Mouse (Mus musculus) forebrain, embryonic 14.5 days (tissue): ENCODE measurements around the gene Slbp. TPM values are rescaled to one million over a fixed set of nuclear protein-coding genes. Genes with fewer than 3 reads are reported as not detected.

ENCODE experiments used
- ATAC-seq: fragments of 200-750 bp; cut with Nextera tagmentation; 2 replicates; pipeline ENCODE4 v1.8.0; 2017; ENCODE audit warnings: mild to moderate bottlenecking, moderate library complexity
- DNase-seq: peaks from one replicate; pipeline ENCODE4 v3.0.0-alpha.2; 2015; ENCODE audit warnings: low spot score
- H3K27ac ChIP-seq: fragments of 300-500 bp; sonication (generic); 2 replicates; pipeline ENCODE4 v1.5.1; 2014; ENCODE audit warnings: low read depth, mild to moderate bottlenecking, control low read depth, low read length, moderate library complexity
- H3K27me3 ChIP-seq: fragments of 300-500 bp; sonication (generic); replicated peaks from 2 replicates; pipeline ENCODE4 v1.6.1; 2014; ENCODE audit warnings: low read length, control low read depth, mixed read lengths; ENCODE audit not compliant: control insufficient read depth, insufficient read depth
- H3K36me3 ChIP-seq: fragments of 300-500 bp; sonication (generic); 2 replicates; pipeline ENCODE4 v1.6.1; 2014; ENCODE audit warnings: low read length, control low read depth; ENCODE audit not compliant: control insufficient read depth, insufficient read depth
- H3K4me1 ChIP-seq: fragments of 300-500 bp; sonication (generic); 2 replicates; pipeline ENCODE4 v1.6.1; 2014; ENCODE audit warnings: antibody characterized with exemption, low read length, control low read depth; ENCODE audit not compliant: control insufficient read depth, insufficient read depth
- H3K4me2 ChIP-seq: fragments of 300-500 bp; sonication (generic); 2 replicates; pipeline ENCODE4 v1.6.1; 2014; ENCODE audit warnings: mild to moderate bottlenecking, control low read depth, low read length
- H3K4me3 ChIP-seq: fragments of 300-500 bp; sonication (generic); 2 replicates; pipeline ENCODE4 v1.5.1; 2014; ENCODE audit warnings: low read depth, low read length, control low read depth
- H3K9ac ChIP-seq: fragments of 300-500 bp; sonication (generic); 2 replicates; pipeline ENCODE4 v1.6.1; 2014; ENCODE audit warnings: mild to moderate bottlenecking, low read length, control low read depth, moderate library complexity
- H3K9me3 ChIP-seq: fragments of 300-500 bp; sonication (generic); replicated peaks from 2 replicates; pipeline ENCODE4 v1.6.1; 2016; ENCODE audit warnings: low read length, control low read depth, mixed read lengths; ENCODE audit not compliant: control insufficient read depth
- WGBS: fragments of 180-500 bp; shearing (Covaris S2); extraction: QIAGEN DNeasy Blood & Tissue Kit; methylation state at CpG from one replicate; pipeline ENCODE4 v1.1.7; 2014; 5-methylcytosine and 5-hydroxymethylcytosine counted together
- polyA plus RNA-seq: library from polyadenylated mRNA; unstranded; fragments of >200 nt; fragmentation: Nextera tagmentation; extraction: Ambion mirVana; gene quantifications from 2 replicates; pipeline ENCODE4 v1.2.1, GENCODE M21; 2014

Gene Slbp
- polyA plus RNA-seq, 1 experiment from 2014 or later = 154 TPM

DNA sequence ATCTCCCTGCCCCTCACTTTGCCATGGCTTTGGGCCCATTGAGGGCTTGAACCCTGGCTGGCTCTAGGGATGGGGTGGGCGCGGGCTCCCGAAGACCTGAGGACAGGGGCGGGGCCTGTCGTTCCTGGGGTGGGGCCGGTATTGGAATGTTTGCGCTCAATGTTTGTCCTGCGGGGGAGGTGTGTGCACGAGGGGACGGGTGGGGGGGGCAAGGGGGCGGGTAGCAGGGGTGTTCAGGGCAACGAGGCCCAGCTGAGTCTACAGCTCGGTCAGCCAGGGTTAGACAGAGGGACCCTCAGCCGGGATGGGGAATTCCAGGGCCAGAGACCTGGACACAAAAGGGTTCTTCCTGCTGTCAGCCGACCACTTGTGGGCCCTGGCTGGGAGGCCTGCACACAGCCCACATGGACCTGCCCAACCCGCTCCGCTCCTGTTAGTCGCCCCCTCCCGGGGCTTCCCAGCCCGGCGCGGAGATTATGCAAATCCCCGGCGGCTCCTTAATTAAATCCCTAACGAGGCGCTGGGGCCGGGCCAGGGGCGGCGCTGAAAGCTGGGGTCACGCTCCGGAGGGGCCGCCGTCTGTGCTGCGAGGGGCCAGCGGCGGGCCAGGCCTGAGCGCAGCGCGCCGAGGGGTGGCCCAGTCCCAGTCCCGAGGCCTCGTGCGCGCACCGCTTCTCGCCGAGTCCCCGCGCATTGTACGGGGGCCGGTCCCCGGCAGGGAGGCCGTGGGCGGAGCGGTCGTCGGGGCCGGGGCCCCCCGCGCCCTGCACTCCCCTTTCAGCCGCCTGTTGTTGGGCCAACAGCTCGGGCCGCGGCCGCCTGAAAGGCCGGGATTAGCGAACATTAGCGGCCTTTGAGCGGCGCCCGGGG, 42.7 kb upstream of the Slbp start:
- Histone ChIP-seq H3K9ac (peak overlapping the region; percentile 65), H3K36me3 (no peaks in the 10 kb centered on the region), H3K27ac (peak overlapping the region; percentile 90), H3K4me1 (peaks cover 62% of the 10 kb centered on the region), H3K4me3 (peak overlapping the region; percentile 43), H3K27me3 (no peaks in the 10 kb centered on the region), H3K4me2 (peak overlapping the region; percentile 83), H3K9me3 (no peaks in the 10 kb centered on the region)
- DNase-seq (peak; percentile 91), ATAC-seq (peak; percentile 81)
- WGBS = under 1% methylated on average over 70 of the region's 71 CpGs

DNA sequence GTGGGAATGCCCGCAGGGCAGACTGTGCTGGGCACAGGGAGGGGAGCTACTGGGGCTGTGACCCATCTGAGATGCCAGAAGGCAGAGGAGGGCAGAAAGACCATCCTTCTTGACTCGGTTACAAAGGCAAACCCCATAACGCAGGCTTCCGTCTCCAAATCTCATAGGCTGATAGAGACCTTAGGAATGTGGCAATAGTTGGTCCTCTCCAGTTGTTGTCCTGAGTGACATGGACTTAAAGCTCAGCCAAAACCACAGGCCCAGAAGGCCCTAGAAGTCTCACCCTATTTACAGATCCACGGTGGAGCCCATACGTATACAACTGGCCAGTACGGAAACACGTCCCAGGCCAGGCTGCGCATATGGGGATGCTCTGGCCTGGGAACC, 42.1 kb upstream of the Slbp start:
- WGBS = 28% methylated on average over 9 of the region's 9 CpGs
- Histone ChIP-seq H3K9me3 (no peaks in the 10 kb centered on the region), H3K36me3 (no peaks in the 10 kb centered on the region), H3K9ac (no peak overlapping the region), H3K27me3 (no peaks in the 10 kb centered on the region), H3K4me2 (peak overlapping the region; percentile 83), H3K4me1 (peaks cover 62% of the 10 kb centered on the region), H3K27ac (peak overlapping the region; percentile 90), H3K4me3 (no peak overlapping the region)
- ATAC-seq (no peak), DNase-seq (no peak)

DNA sequence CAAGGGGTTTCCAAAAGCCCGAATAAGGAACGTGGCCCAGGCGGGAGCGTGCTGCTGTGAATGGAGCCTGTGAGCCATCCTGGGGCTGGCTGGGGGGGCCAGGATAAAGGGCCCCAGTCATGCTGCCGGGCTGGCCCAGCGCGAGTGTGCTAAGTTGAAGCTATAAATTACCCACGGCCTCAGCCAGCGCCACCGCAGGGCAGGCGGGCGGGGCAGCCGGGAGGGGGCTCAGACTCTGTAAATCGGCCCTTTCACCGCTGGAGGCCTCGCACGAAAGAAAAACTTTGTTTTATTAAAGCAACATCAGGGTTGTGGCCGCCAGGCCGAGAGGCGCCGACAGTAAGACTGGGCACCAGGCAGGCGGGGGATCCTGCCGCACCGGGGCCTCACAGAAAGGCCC, 40.0 kb upstream of the Slbp start:
- WGBS = 2% methylated on average over 24 of the region's 24 CpGs
- Histone ChIP-seq H3K27ac (peak overlapping the region; percentile 86), H3K4me2 (peak overlapping the region; percentile 9; the same call in 1 of the 2 replicates), H3K4me3 (no peak overlapping the region), H3K9me3 (no peaks in the 10 kb centered on the region), H3K27me3 (no peaks in the 10 kb centered on the region), H3K36me3 (no peaks in the 10 kb centered on the region), H3K4me1 (peaks cover 67% of the 10 kb centered on the region), H3K9ac (peak overlapping the region; percentile 41)
- DNase-seq (peak; percentile 72), ATAC-seq (0 out of 2 replicates have a peak, but pooled peaks have one; percentile 3)

DNA sequence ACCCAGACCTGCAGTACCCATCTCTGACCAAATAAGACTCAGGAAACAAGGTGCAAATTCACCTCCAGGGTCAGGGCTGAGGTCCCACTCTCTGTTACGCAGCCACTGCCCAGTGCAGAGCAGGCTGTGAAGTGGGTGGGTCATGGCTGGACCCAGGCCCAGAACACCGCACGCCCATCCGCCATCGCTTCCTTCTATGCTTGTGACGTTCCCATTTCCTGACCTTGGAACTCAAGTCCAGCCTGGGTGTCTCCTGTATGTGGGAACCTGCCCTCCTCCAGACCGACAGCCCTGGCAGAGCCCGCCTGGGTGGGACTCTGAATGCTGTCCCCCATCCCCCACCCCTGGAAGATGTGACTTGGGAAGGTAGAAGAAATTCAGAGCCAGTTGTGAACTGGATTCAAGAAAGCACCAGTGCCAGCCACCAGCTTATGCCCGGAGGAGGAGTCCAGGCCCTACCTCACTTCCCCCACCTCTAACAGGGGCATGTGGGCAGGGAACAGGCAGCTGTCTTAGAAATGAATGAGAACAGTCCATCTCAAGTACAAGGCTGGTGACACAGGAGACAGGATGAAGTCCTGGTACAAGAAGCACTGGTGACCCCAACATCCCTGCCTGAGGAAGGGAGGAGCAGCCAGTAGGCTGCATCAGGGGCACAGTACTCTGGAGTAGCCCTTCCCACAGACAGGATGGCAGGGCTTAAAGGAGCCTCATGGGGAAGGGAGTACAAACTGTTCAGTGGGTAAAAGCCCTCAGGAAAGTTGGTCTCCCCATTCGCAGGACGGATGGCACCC, 37.7 kb upstream of the Slbp start:
- Histone ChIP-seq H3K4me2 (peak overlapping the region; percentile 28), H3K9me3 (no peaks in the 10 kb centered on the region), H3K4me1 (peaks cover 50% of the 10 kb centered on the region), H3K27ac (peak overlapping the region; percentile 86), H3K9ac (peak overlapping the region; percentile 51), H3K36me3 (no peaks in the 10 kb centered on the region), H3K4me3 (no peak overlapping the region), H3K27me3 (no peaks in the 10 kb centered on the region)
- ATAC-seq = no peak; the same call in 1 of the 2 replicates
- DNase-seq = peak; percentile 39
- 41% methylated on average over 11 of the region's 11 CpGs for WGBS

DNA sequence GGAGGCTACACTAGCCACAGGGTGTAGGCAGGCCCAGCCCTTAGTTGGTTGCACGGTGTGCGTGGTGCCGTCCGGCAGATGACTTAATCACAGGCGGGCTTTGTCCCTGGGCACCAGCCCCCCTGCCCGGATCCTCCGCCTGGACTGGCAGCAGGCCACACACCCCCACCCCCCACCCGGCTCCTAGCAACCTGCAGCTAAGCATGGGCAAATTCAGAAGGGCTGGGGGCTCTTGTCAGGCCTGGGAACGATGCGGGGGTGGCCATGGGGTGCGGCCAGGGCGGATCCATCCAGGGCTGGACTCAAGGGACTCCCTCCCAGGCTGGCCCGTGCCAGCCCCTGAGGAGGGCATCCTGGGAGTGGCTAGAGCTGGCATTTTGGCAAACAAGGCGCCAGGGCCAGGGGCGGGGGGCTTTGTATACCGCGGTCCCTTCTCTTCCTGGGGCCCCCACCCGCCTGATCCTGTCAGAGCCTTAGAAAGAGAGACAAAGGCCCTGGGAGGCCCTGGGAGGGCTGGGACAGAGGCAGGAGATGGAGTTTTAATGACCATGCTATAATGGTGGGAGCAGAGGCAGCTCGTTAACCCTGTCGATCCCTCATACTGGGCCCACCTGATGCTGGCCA, 37.0 kb upstream of the Slbp start:
- Histone ChIP-seq H3K4me3 (no peak overlapping the region), H3K9me3 (no peaks in the 10 kb centered on the region), H3K27ac (peak overlapping the region; percentile 86), H3K9ac (peak overlapping the region; percentile 51), H3K36me3 (no peaks in the 10 kb centered on the region), H3K4me1 (peaks cover 45% of the 10 kb centered on the region), H3K27me3 (no peaks in the 10 kb centered on the region), H3K4me2 (peak overlapping the region; percentile 28)
- ATAC-seq = peak; percentile 90
- peak; percentile 92 for DNase-seq
- WGBS = 8% methylated on average over 20 of the region's 20 CpGs

DNA sequence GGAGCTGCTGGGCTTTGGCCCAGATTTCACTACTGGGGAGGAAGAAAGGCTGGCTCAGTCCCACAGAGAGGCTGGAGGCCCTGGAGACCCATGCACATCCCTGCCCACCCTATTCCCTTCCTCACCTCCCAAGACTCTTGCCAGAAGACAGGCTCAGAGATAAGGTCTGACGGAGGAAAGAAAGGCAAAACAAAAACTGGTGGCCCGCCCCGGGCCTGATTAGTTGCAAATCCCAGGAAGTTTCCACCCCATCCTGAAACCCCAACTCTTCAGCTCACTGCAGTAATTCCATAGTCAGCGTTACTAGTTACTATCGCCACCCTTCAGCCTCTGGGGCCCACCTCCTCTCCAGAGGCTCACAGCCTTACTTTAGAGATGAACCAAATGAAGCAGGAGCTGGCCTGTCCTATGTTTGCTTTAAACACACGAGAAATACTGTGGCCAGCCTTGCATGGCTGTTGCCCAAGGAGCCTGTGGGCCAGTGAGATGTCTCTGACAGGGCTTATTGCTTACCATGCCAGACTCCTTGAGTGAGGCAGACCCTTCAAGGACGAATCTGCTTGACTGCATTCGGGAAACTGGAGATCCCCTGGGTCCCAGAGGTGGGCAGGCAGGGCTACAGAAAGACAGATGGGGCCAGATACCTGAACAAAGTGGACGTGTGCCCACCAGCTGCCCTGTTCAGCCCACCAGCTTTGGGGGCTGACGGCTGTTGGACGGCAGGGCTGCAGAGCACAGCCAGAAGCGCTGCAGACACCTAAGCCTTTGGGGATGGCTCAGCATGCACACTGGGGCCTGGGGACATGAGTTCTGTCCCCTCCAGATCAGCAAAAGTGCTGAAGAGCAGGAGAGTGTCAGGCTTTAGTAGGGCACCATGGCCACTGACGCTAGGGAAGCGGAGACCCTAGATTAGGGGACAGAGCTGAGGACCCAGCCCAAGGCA, 36.2 kb upstream of the Slbp start:
- no peak for DNase-seq
- no peak overlapping the region for H3K4me3 ChIP-seq
- WGBS = 29% methylated on average over 14 of the region's 14 CpGs
- ATAC-seq = no peak
- H3K36me3 ChIP-seq = no peaks in the 10 kb centered on the region
- H3K9me3 ChIP-seq = no peaks in the 10 kb centered on the region
- peak overlapping the region; percentile 51; the same call in 1 of the 2 replicates for H3K9ac ChIP-seq
- peak overlapping the region; percentile 28 for H3K4me2 ChIP-seq
- H3K27me3 ChIP-seq = no peaks in the 10 kb centered on the region
- peaks cover 43% of the 10 kb centered on the region for H3K4me1 ChIP-seq
- H3K27ac ChIP-seq = peak overlapping the region; percentile 86

DNA sequence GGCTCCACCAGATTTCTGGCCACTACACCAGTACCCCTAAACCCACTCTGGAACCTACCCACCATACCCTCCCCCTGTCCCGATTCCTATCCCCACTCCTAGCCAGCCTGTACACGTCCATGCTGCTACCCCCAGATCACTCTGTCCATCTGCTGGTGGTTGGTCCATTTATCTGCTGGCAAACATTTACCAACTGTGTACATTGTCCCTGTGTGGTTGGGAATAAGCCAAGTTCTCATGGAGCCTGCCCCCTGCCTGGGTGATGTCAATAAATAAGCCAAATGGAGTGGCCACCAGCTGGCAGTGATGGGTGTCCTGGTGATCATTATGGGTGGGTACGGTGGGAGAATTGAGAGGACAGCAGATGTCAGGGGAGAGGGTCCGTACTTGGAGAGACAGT, 34.8 kb upstream of the Slbp start:
- 74% methylated on average over 4 of the region's 4 CpGs for WGBS
- Histone ChIP-seq H3K9ac (no peak overlapping the region), H3K9me3 (no peaks in the 10 kb centered on the region), H3K4me2 (no peak overlapping the region), H3K27me3 (no peaks in the 10 kb centered on the region), H3K4me3 (no peak overlapping the region), H3K36me3 (no peaks in the 10 kb centered on the region), H3K27ac (no peak overlapping the region), H3K4me1 (peaks cover 35% of the 10 kb centered on the region)
- no peak for DNase-seq
- no peak for ATAC-seq

DNA sequence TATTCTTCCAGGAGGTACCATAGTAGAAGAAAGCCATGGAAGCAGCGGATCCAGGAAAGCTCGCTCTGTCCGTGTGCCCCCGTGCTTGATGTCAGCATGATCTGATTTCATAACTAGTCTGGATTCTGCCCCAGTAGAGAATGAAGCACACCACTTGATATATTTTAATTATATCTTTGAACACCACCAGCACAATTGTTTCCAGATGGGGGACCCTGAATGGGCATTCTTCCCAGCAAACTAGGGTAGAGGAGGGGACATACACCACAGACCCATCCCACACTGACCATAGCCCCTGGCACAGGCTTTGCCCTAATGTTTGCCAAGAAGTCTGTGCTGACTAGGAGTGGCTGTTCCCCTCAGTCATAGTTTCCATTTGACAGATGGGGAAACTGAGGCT, 32.6 kb upstream of the Slbp start:
- no peaks in the 10 kb centered on the region for H3K36me3 ChIP-seq
- H3K27me3 ChIP-seq = no peaks in the 10 kb centered on the region
- no peak overlapping the region for H3K9ac ChIP-seq
- DNase-seq = no peak
- H3K4me3 ChIP-seq = no peak overlapping the region
- H3K9me3 ChIP-seq = no peaks in the 10 kb centered on the region
- no peak overlapping the region for H3K27ac ChIP-seq
- WGBS = 86% methylated on average over 4 of the region's 4 CpGs
- H3K4me1 ChIP-seq = peaks cover 22% of the 10 kb centered on the region
- no peak overlapping the region for H3K4me2 ChIP-seq
- ATAC-seq = no peak
